Mouse (Mus musculus) left cerebral cortex, adult 2 months (tissue): Measurements from ENCODE around the gene Ctnnal1. TPM values are rescaled to one million over a fixed set of nuclear protein-coding genes. Genes with fewer than 3 reads are reported as not detected.

Experiments used
- DNase-seq, 2 experiments: peaks; one replicate each; pipeline ENCODE4 v3.0.0; 2021 to 2022; ENCODE audit warnings: low spot score in 2 of 2, mixed read lengths in 1 of 2; ENCODE audit errors: extremely low spot score in 1 of 2
- H3K27ac ChIP-seq: fragments of 200-600 bp; 2 replicates; pipeline ENCODE4 v1.8.1; 2022
- H3K4me3 ChIP-seq: fragments of 200-600 bp; 2 replicates; pipeline ENCODE4 v1.8.1; 2022
- CTCF ChIP-seq: fragments of 200-600 bp; IDR thresholded peaks from 2 replicates; pipeline ENCODE4 v1.8.1; 2022; ENCODE audit warnings: antibody characterized with exemption, mild to moderate bottlenecking, moderate library complexity
- intact Hi-C: fragments of 180-260 bp; cut with DNase I; formaldehyde crosslinking; loops from one replicate; pipeline ENCODE4 v1.15.1; 2025
- microRNA-seq, 2 experiments: library from miRNA; unstranded; fragments of <30 nt; microRNA quantifications; one replicate each; pipeline ENCODE4 v1.2.0; 2021
- total RNA-seq, 2 experiments: library from RNA; stranded (reverse); gene quantifications; 2 replicates each; pipeline ENCODE4 v1.2.3; 2021

Gene Ctnnal1
- total RNA-seq, 2 experiments from 2014 or later = 19.9 to 20.2 TPM

GRCm38 (mm10) chr4:56768913-56769312 is 96.1 kb downstream of the Ctnnal1 start:
- DNase-seq = no peak
- TF ChIP-seq CTCF = no peak
- no peak overlapping the region for H3K27ac ChIP-seq
- H3K4me3 ChIP-seq = no peak overlapping the region
- intact Hi-C loops = no loop called here

DNA sequence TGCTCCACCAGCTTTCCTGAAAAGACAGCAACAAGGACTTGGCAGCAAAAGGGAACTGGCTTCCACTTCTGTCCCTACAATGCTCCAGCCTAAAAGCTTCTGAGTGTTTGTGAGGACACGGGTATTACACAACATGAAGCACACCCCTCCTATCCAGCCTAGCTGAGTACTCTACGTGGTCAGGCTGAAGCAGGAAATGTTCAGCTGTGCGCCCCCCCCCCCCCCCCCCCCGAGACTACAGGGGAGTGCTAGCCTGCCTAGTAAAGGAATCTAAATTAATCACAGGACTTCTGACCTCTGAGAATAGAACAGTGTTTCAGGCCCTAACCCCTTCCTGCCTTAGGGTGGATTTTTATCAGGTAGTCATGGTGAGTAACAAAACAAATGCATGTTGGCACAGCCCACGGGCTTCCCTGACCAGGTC is 97.1 kb downstream of the Ctnnal1 start:
- DNase-seq = no peak
- intact Hi-C loops = no loop called here
- H3K27ac ChIP-seq = no peak overlapping the region
- no peak for TF ChIP-seq CTCF
- no peak overlapping the region for H3K4me3 ChIP-seq

Small RNA genes lying within 50 kb of the gene (microRNA-seq; reads per million reads assigned to microRNA genes)
- gene Mir32 = 13.9 to 22.0 reads per million in 2 experiments

Other genes with a start within 250 kb of the Ctnnal1 start
- not detected for gene Gm26657, start 125.1 kb downstream of the Ctnnal1 start, total RNA-seq
- gene Actl7b, start 123.7 kb downstream of the Ctnnal1 start, total RNA-seq = not detected
- not detected for gene Actl7a, start 121.8 kb downstream of the Ctnnal1 start, total RNA-seq
- 10 to 100 TPM; 54.3 to 63.2 TPM for gene Elp1, start 62.9 kb downstream of the Ctnnal1 start, total RNA-seq
- 10 to 100 TPM; 17.5 to 18.1 TPM for gene Fam206a, start 62.8 kb downstream of the Ctnnal1 start, total RNA-seq
- 10 to 100 TPM; 41.7 to 42.2 TPM for gene Tmem245, start 82.2 kb upstream of the Ctnnal1 start, total RNA-seq
- 100 to 1,000 TPM; 204 to 212 TPM for gene Frrs1l, start 125.2 kb upstream of the Ctnnal1 start, total RNA-seq